Mouse (Mus musculus) hindbrain, embryonic 10.5 days (tissue): ENCODE results near the gene Flrt1. TPM values are rescaled to one million over a fixed set of nuclear protein-coding genes. Genes with fewer than 3 reads are reported as not detected.

Experiments
- DNase-seq: peaks from one replicate; pipeline ENCODE4 v3.0.0-alpha.2; 2017; ENCODE audit warnings: low spot score
- H3K27ac ChIP-seq: fragments of 300-500 bp; sonication (generic); 2 replicates; pipeline ENCODE4 v1.5.1; 2016; ENCODE audit warnings: mild to moderate bottlenecking, moderate library complexity
- H3K27me3 ChIP-seq: fragments of 300-500 bp; sonication (generic); 2 replicates; pipeline ENCODE4 v1.6.1; 2016; ENCODE audit warnings: mild to moderate bottlenecking; ENCODE audit not compliant: poor library complexity, insufficient read depth, severe bottlenecking
- H3K36me3 ChIP-seq: fragments of 300-500 bp; sonication (generic); 2 replicates; pipeline ENCODE4 v1.6.1; 2016; ENCODE audit warnings: mild to moderate bottlenecking, moderate library complexity
- H3K4me1 ChIP-seq: fragments of 300-500 bp; sonication (generic); replicated peaks from 2 replicates; pipeline ENCODE4 v1.6.1; 2016; ENCODE audit warnings: mild to moderate bottlenecking
- H3K4me3 ChIP-seq: fragments of 300-500 bp; sonication (generic); 2 replicates; pipeline ENCODE4 v1.5.1; 2016; ENCODE audit warnings: mild to moderate bottlenecking, moderate library complexity
- H3K9me3 ChIP-seq: fragments of 300-500 bp; sonication (generic); 2 replicates; pipeline ENCODE4 v1.6.1; 2016; ENCODE audit warnings: mild to moderate bottlenecking, moderate library complexity
- WGBS: fragments of 180-500 bp; shearing (Covaris S2); methylation state at CpG from one replicate; pipeline ENCODE4 v1.1.7; 2016; 5-methylcytosine and 5-hydroxymethylcytosine counted together
- polyA plus RNA-seq: library from polyadenylated mRNA; unstranded; fragments of >200 nt; fragmentation: Nextera tagmentation; extraction: Ambion mirVana; gene quantifications from 2 replicates; pipeline ENCODE4 v1.2.1, GENCODE M21; 2016

Gene Flrt1
- 3.1 and 4.0 TPM in 2 replicates for polyA plus RNA-seq

DNA sequence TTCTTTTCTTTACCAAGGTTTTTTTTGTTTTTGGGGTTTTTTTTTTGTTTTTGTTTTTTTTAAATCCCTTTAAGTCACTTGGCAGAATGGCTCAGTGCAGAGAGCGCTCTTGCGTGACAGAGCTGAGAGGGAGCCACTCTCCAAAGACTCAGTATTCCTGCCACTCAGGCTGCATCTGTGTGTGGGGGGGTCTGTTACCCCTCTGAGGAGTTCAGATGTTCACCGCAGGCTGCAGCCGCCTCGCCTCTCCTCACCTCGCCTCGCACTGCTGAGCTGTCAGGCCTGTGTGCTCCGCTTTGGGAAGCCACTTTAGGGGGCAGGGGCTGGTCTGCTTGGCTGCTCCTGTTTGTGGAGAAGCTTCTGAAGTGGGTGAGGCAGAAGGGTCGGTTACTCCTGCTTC, at the start of gene Flrt1:
Gene Flrt1, minus strand, starts transcription at position 186 of the 400 bp plus-strand sequence.
- Histone ChIP-seq H3K4me3 (peak within 1 kb of the TSS; percentile 32; the same call in 1 of the 2 replicates), H3K36me3 (no peaks in the 10 kb centered on the region), H3K4me1 (peaks cover 88% of the 10 kb centered on the region), H3K9me3 (no peaks in the 10 kb centered on the region), H3K27ac (peak within 1 kb of the TSS; percentile 84), H3K27me3 (peaks cover 63% of the 10 kb centered on the region)
- DNase-seq: no peak
- 22% methylated on average over 9 of the region's 9 CpGs for WGBS

DNA sequence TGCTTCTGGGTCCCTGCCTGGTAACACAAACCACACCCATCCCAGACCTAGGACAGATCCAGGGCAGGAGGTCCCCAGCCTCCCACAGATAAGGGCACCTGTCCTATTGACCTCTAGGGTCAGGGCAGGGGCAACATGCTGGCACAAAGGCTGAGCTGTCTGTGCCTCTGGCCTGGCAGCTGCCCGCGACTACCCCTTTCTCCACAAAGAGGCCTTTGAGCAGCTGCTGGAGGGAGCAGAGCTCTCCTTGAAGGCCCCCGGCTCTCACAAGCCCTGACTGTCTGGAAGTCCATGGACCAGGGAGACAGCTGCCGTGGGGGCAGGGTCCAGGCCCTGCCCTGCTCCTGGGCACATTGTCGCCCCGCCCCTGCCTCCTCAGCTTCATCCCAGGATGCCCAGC, 49.7 kb upstream of the Flrt1 start:
- no peaks in the 10 kb centered on the region for H3K9me3 ChIP-seq
- H3K4me3 ChIP-seq: no peak overlapping the region
- 50% methylated on average over 6 of the region's 6 CpGs for WGBS
- DNase-seq: no peak
- peak overlapping the region; percentile 79 for H3K27ac ChIP-seq
- peaks cover 59% of the 10 kb centered on the region for H3K27me3 ChIP-seq
- peaks cover 87% of the 10 kb centered on the region for H3K4me1 ChIP-seq
- H3K36me3 ChIP-seq: no peaks in the 10 kb centered on the region

- no peaks in the 10 kb centered on the region for H3K36me3 ChIP-seq
- WGBS: 29% methylated on average over 7 of the region's 7 CpGs
- no peak overlapping the region for H3K4me3 ChIP-seq
- peaks cover 95% of the 10 kb centered on the region for H3K4me1 ChIP-seq
- H3K27ac ChIP-seq: peak overlapping the region; percentile 75
- peaks cover 59% of the 10 kb centered on the region for H3K27me3 ChIP-seq
- no peak for DNase-seq
- H3K9me3 ChIP-seq: no peaks in the 10 kb centered on the region
These were observed 47.7 kb upstream of the Flrt1 start for GRCm38 (mm10) chr19:7153232-7153631.

DNA sequence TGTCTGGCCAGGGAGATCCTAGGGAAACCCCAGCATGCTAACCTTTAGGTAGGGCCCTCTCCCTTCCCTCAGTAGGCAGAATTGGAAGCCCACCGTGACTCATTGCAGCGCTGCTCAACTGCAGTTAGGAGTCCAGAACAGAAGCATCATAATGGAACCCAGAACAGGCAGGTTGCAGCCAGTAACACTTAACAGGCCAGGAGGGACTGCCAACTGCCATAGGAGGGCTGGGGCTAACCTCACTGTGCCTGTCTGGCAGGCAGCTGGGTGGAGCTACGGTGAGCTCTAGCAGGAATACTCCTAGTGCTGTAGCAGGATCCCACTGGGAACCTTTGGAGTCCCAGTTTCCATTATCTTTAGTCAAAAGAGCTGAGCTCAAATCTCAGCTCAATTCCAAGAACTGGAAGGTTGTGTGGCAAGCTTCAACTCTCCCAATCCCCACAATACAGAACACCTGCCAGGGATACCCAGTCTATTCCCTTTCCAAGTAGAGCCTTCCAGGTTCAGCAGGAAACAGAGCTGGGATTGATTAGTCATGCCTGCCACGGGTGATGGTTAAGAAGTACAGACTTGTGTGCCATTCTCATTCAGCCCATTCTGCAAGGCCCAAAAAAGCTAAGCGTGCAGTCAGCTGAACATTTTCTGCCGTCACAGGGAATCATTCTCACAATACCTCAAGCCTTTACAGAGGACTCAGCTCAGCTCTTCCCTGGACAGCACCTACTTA, 46.6 kb upstream of the Flrt1 start:
- no peaks in the 10 kb centered on the region for H3K36me3 ChIP-seq
- peaks cover 57% of the 10 kb centered on the region for H3K27me3 ChIP-seq
- DNase-seq: no peak
- no peaks in the 10 kb centered on the region for H3K9me3 ChIP-seq
- H3K4me3 ChIP-seq: no peak overlapping the region
- H3K27ac ChIP-seq: peak overlapping the region; percentile 13; the same call in 1 of the 2 replicates
- H3K4me1 ChIP-seq: peaks cover 95% of the 10 kb centered on the region
- WGBS: 84% methylated on average over 6 of the region's 6 CpGs

DNA sequence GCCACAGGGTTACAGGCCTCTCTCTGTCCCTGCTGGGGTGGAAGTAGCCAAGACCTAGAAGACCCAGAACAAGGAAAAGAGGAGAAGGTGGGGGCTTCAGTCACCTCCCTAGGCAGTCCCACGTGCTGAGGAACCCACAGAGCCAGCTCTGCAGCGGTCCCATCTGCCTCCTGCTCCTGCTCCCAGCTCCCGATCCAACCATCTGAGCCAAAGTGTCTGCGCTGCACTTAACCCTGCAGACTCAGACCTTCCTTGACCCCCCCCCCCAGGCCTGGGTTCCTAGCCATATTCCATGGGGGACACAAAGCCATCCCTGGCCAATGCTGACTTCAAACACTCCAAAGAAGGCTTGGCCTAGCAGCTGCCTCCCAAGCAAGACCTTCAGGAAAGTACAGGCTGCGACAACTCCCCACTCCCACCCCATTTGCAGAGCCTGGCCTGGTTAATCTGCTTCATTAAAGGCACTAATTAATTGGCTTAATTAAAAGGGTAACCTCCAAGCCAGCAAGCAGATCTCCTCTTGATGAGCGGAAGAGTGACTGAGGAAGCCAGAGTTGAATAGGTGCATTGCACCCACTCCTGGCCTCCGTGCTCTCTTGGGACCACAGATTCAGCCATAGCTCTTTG, 45.9 kb upstream of the Flrt1 start:
- Histone ChIP-seq H3K36me3 (no peaks in the 10 kb centered on the region), H3K9me3 (no peaks in the 10 kb centered on the region), H3K27me3 (peaks cover 57% of the 10 kb centered on the region), H3K4me3 (no peak overlapping the region), H3K4me1 (peaks cover 95% of the 10 kb centered on the region), H3K27ac (peak overlapping the region; percentile 73)
- no peak for DNase-seq
- WGBS: 79% methylated on average over 7 of the region's 7 CpGs

DNA sequence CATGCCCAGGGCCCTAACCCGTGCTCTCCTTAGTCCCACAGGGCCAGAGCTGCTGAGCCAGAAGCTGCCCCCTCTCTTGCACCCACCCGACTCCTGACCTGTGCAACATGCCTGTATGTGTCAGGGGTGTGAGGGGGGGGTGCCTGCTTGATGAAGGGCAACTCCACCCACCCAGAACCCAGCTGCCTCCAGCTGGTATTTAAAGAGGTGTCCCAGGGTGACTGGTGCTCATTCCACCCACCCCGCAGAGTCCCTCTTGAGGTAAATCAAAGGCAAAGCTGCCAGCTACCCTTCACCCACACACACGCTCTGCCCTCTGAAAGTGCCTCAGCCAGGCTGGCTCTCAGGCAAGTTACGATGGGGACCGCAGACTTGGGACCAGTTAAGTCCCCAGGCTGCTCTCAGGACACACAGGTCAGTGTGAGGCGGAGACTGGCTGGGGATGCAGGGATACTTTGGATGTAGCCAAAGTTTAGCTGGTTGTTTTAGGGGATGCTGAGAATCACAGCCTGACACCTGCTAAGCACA, 43.7 kb upstream of the Flrt1 start:
- no peak for DNase-seq
- H3K9me3 ChIP-seq: no peaks in the 10 kb centered on the region
- peak overlapping the region; percentile 73 for H3K27ac ChIP-seq
- WGBS: 68% methylated on average over 7 of the region's 7 CpGs
- no peaks in the 10 kb centered on the region for H3K36me3 ChIP-seq
- H3K27me3 ChIP-seq: peaks cover 69% of the 10 kb centered on the region
- H3K4me3 ChIP-seq: no peak overlapping the region
- peaks cover 77% of the 10 kb centered on the region for H3K4me1 ChIP-seq

DNA sequence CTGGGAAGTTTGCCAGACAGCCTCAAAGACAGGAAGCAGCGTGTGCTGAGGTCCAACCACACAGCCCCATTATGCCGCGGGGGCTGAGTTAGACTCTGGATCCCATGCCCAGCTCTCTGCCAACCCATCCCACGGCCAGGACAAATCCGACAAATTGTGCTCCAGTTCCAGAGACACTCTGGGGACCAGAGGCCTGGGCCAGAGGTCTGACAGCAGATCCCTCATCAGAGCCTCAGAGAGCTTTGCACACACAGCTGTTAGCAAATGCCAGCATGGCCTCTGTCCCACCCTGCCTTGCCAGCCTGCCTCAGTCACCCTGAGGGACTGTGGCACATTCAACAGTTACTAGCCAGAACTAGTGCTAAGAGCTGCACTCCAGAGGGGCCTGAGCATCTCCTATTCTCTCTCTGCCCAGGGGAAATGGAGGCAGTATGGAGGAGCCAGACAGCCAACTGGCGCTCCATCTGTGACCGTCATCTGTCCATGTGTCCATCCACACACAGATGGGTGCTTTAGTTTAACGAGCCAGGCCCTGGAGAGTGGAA, 43.1 kb upstream of the Flrt1 start:
- Histone ChIP-seq H3K4me1 (peaks cover 77% of the 10 kb centered on the region), H3K9me3 (no peaks in the 10 kb centered on the region), H3K36me3 (no peaks in the 10 kb centered on the region), H3K27ac (peak overlapping the region; percentile 73), H3K27me3 (peaks cover 74% of the 10 kb centered on the region), H3K4me3 (no peak overlapping the region)
- DNase-seq: no peak
- WGBS: 76% methylated on average over 8 of the region's 8 CpGs

- no peak for DNase-seq
- Histone ChIP-seq H3K36me3 (no peaks in the 10 kb centered on the region), H3K27ac (peak overlapping the region; percentile 71), H3K9me3 (no peaks in the 10 kb centered on the region), H3K27me3 (peaks cover 77% of the 10 kb centered on the region), H3K4me3 (no peak overlapping the region), H3K4me1 (peaks cover 77% of the 10 kb centered on the region)
- 49% methylated on average over 4 of the region's 4 CpGs for WGBS
These were observed 42.6 kb upstream of the Flrt1 start for GRCm38 (mm10) chr19:7148096-7148495.

DNA sequence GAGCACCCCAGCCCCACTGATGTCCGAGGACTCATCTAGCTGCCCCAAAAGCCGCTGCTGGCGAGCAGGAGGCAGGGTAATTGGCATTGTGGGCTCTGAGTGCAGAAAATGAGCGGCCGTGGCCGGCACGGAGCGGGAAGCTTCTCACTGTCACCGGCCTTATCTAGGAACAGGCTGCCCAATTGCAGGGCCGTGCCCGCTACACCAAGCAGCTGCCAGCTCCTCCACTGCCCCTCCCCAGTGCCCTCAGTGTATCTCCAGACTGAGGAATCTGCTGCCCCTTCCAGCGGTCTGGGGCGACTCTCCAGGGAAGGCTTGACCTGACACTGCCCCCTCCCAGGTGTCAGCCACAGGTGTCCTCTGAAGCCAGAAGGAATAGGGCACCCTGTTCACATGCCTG, 40.8 kb upstream of the Flrt1 start:
- H3K4me1 ChIP-seq: peaks cover 81% of the 10 kb centered on the region
- 80% methylated on average over 13 of the region's 13 CpGs for WGBS
- H3K27ac ChIP-seq: no peak overlapping the region
- no peaks in the 10 kb centered on the region for H3K9me3 ChIP-seq
- no peak overlapping the region for H3K4me3 ChIP-seq
- DNase-seq: no peak
- peaks cover 94% of the 10 kb centered on the region for H3K27me3 ChIP-seq
- H3K36me3 ChIP-seq: no peaks in the 10 kb centered on the region

- Histone ChIP-seq H3K36me3 (no peaks in the 10 kb centered on the region), H3K27ac (no peak overlapping the region), H3K4me1 (peaks cover 81% of the 10 kb centered on the region), H3K9me3 (no peaks in the 10 kb centered on the region), H3K27me3 (peaks cover 95% of the 10 kb centered on the region), H3K4me3 (peak overlapping the region; percentile 50)
- no peak for DNase-seq
- 83% methylated on average over 3 of the region's 3 CpGs for WGBS
These were observed 38.9 kb upstream of the Flrt1 start for GRCm38 (mm10) chr19:7144458-7144857.

- H3K27ac ChIP-seq: peak overlapping the region; percentile 82
- no peaks in the 10 kb centered on the region for H3K9me3 ChIP-seq
- WGBS: under 1% methylated on average over 20 of the region's 20 CpGs
- no peaks in the 10 kb centered on the region for H3K36me3 ChIP-seq
- peak; percentile 78 for DNase-seq
- H3K4me1 ChIP-seq: peaks cover 81% of the 10 kb centered on the region
- peak overlapping the region; percentile 50 for H3K4me3 ChIP-seq
- peaks cover 94% of the 10 kb centered on the region for H3K27me3 ChIP-seq
These were observed 38.3 kb upstream of the Flrt1 start for GRCm38 (mm10) chr19:7143854-7144253.

GRCm38 (mm10) chr19:7142207-7142915, 36.8 kb upstream of the Flrt1 start:
- WGBS: 55% methylated on average over 5 of the region's 5 CpGs
- peaks cover 81% of the 10 kb centered on the region for H3K4me1 ChIP-seq
- H3K27ac ChIP-seq: peak overlapping the region; percentile 69
- no peaks in the 10 kb centered on the region for H3K36me3 ChIP-seq
- H3K9me3 ChIP-seq: no peaks in the 10 kb centered on the region
- DNase-seq: no peak
- peaks cover 92% of the 10 kb centered on the region for H3K27me3 ChIP-seq
- no peak overlapping the region for H3K4me3 ChIP-seq
